Mouse (Mus musculus) liver, embryonic 14.5 days (tissue): ENCODE results near the gene Amn1.

ENCODE experiments used
- CTCF ChIP-seq: IDR thresholded peaks from 2 replicates; pipeline ENCODE4 v1.5.1; 2016; ENCODE audit warnings: antibody characterized with exemption, low read depth, control low read depth
- EP300 ChIP-seq: IDR thresholded peaks from 2 replicates; pipeline ENCODE4 v1.6.1; 2016; ENCODE audit warnings: antibody characterized with exemption, low read depth

GRCm38 (mm10) chr6:149119853-149120252, 68.7 kb downstream of the Amn1 start:
- peak; percentile 60 for TF ChIP-seq CTCF
- no peak for TF ChIP-seq EP300
